Mouse (Mus musculus) erythroblast, adult 5-6 weeks (primary cell): ENCODE measurements around the gene Rreb1. TPM values are rescaled to one million over a fixed set of nuclear protein-coding genes. Genes with fewer than 3 reads are reported as not detected.

Source experiments
- ATAC-seq: replicated peaks from 2 replicates; pipeline ENCODE4 v1.8.0; 2016; ENCODE audit warnings: moderate number of reproducible peaks, mild to moderate bottlenecking, moderate TSS enrichment, inconsistent platforms; ENCODE audit not compliant: poor library complexity, low FRiP score, severe bottlenecking
- total RNA-seq, 2 experiments: library from RNA; stranded (forward) in 1 of 2; stranded (reverse) in 1 of 2; fragments of 150-400 nt in 1 of 2; fragments of 200-764, 138-1000 nt in 1 of 2; gene quantifications; 2 replicates each; pipeline versions ENCODE4 v1.2.3 to v1.2.4; 2015 to 2017; ENCODE audit warnings: low replicate concordance in 2 of 2

Rreb1 gene
- total RNA-seq, 2 experiments from 2014 or later: 8.2 to 11.7 TPM

- no peak for ATAC-seq
Observed at GRCm38 (mm10) chr13:37989701-37990100, 211.5 kb downstream of the Rreb1 start.

- peak; percentile 32; the same call in 1 of the 2 replicates for ATAC-seq
Observed at GRCm38 (mm10) chr13:37992638-37993371, 214.6 kb downstream of the Rreb1 start.

GRCm38 (mm10) chr13:37993376-37993703, 215.1 kb downstream of the Rreb1 start:
- no peak for ATAC-seq

GRCm38 (mm10) chr13:37993704-37994404, 215.7 kb downstream of the Rreb1 start, which contains the start of gene Ssr1:
Ssr1 (minus strand) TSS chr13:37994217.
- ATAC-seq: peak; percentile 97

GRCm38 (mm10) chr13:37994405-37994749, 216.2 kb downstream of the Rreb1 start:
- peak; percentile 23 for ATAC-seq

GRCm38 (mm10) chr13:37999713-38000112, 221.5 kb downstream of the Rreb1 start:
- ATAC-seq: peak; percentile 91

Other genes with a start within 250 kb of the Rreb1 start
- gene Ssr1, start 215.8 kb downstream of the Rreb1 start, total RNA-seq (2015; ENCODE audit: low replicate concordance): 37.0 and 44.4 TPM in 2 replicates
- gene Ssr1, start 215.8 kb downstream of the Rreb1 start, total RNA-seq (2017; ENCODE audit: low replicate concordance): 37.4 and 46.7 TPM in 2 replicates